Comparison of ENCODE assay signal across 19 mouse cellular contexts in genomic region chr5:127929687-127930086, GRCm38 (mm10).
"Had no signal": no experiment of that assay in that cellular context is flagged by ENCODE, and none has a peak within 500 bp of the region (broad histone marks: within the 10 kb centered on the region; RNA-seq: fewer than 3 reads in every experiment).

No protein-coding gene starts in this region.

- H3K27me3 ChIP-seq: liver, embryonic 13.5 days; liver, embryonic 15.5 days; lung, embryonic 15.5 days; megakaryocyte, embryonic 14.5 days; neural tube, embryonic 12.5 days; stomach, embryonic 15.5 days had no signal

- H3K4me1 ChIP-seq: liver, embryonic 13.5 days; liver, embryonic 15.5 days; lung, embryonic 15.5 days; megakaryocyte, embryonic 14.5 days; midbrain, embryonic 12.5 days; midbrain, embryonic 15.5 days; neural tube, embryonic 12.5 days; stomach, embryonic 15.5 days had no signal

- H3K4me2 ChIP-seq: liver, embryonic 13.5 days; liver, embryonic 15.5 days; lung, embryonic 15.5 days; midbrain, embryonic 12.5 days; midbrain, embryonic 15.5 days; neural tube, embryonic 12.5 days; stomach, embryonic 15.5 days had no signal

- H3K4me3 ChIP-seq: liver, embryonic 13.5 days; liver, embryonic 15.5 days; lung, embryonic 15.5 days; megakaryocyte, embryonic 14.5 days; midbrain, embryonic 12.5 days; midbrain, embryonic 15.5 days; neural tube, embryonic 12.5 days; stomach, embryonic 15.5 days had no signal

- ATAC-seq: liver, postnatal 0 days; lung, postnatal 0 days; midbrain, embryonic 15.5 days had no signal

- H3K9ac ChIP-seq: liver, embryonic 13.5 days; liver, embryonic 15.5 days; liver, postnatal 0 days; lung, embryonic 15.5 days; midbrain, embryonic 12.5 days; midbrain, embryonic 15.5 days; neural tube, embryonic 12.5 days; stomach, embryonic 15.5 days had no signal

- DNase-seq: liver, embryonic 13.5 days; liver, postnatal 0 days; lung, adult 2 months; lung, postnatal 14 days; lung, postnatal 36 days; right cerebral cortex, postnatal 14 days; thymus, adult 2 months; thymus, postnatal 25 days; thymus, postnatal 4 days had no signal

- H3K36me3 ChIP-seq: liver, embryonic 13.5 days; liver, embryonic 15.5 days; lung, embryonic 15.5 days; midbrain, embryonic 12.5 days; midbrain, embryonic 15.5 days; neural tube, embryonic 12.5 days; stomach, embryonic 15.5 days had no signal

- H3K27ac ChIP-seq: liver, embryonic 13.5 days; liver, embryonic 15.5 days; lung, embryonic 15.5 days; macrophage; midbrain, embryonic 12.5 days; midbrain, embryonic 15.5 days; neural tube, embryonic 12.5 days; stomach, embryonic 15.5 days; stomach, postnatal 0 days had no signal

- H3K9me3 ChIP-seq: lung, embryonic 15.5 days; midbrain, embryonic 15.5 days; stomach, embryonic 15.5 days had no signal
